Mouse (Mus musculus) right cerebral cortex, postnatal 14 days (tissue): ENCODE measurements around the gene Pxmp4.

Experiments
- DNase-seq: peaks from one replicate; pipeline ENCODE4 v3.0.0; 2022

The Pxmp4 gene

DNA sequence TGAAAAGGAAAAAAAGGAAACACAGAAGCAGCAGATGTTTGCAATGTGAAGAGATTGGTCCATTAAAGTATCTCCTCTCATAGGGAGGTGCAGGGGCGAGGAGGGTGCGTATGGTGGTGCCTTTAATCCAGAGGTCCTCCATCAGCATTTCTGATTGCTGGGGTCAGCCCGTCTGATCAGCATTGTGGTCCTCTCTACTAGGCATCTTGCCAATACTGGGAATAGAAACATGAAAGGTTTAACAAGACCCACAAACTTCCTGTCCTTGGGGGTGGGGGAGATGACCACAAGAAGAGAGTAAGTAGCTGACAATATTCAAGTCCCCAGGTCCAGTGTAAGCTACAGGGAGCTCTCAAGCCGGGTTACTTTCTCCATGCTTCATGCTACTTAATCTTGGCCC lies 32.8 kb downstream of the Pxmp4 start:
- no peak for DNase-seq

DNA sequence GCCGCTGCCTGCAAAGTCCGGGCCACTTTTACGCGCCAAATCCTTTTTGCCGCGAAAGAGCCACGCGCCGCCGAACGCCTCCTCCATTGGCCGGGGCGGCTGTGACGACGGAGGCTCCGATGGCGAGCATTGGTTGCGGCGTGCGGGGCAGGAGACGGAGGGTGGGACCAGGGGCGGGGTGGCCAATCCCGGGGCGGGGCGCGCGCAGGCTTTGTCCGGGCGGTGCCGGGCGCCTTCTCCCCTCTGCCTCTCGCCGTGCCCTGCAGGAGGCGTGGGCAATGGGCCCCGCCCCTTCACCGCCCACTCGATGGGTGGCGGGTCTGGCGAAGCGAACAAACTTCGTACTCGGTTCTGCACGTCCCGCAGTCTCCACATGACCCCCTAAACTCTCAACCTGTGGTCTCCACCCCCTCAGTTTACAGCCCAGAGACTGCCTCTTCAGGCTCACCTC lies 33.6 kb downstream of the Pxmp4 start, which contains the start of gene E2f1:
TSS of gene E2f1 (minus strand) at position 57 of the 451 bp plus-strand sequence.
- peak; percentile 96 for DNase-seq

DNA sequence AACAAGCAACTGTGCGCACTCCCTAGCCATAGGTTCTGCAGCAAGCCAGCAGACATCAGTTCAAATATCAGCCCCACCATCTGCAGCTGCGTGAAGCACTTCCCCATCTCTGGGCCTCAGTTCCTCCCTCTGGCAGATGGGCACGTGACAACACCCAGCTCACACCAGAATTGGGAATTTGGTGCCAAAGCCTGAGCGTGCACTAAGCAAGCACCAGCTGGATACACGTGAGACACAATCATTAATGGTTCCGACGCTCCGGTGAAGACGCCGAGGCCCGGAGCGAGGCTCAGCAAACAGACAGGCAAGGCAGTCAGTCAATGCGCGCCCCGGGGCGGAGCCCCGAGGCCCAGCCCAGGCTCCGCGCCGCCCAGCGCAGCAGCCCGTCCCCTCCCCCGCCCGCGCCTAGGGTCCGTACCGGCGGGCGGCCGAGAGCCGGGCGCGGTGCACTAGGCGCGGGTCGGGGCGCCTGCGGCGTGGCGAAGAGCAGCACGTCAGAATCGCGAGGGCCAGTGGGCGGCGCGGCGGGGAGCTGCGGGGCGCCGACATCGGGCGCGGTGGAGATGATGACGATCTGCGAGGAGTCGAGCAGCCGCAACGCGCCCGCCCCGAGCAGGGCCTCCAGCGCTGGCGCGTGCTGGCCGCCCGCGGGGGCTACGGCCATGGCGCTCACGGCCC lies 34.3 kb downstream of the Pxmp4 start:
- peak; percentile 69 for DNase-seq

DNA sequence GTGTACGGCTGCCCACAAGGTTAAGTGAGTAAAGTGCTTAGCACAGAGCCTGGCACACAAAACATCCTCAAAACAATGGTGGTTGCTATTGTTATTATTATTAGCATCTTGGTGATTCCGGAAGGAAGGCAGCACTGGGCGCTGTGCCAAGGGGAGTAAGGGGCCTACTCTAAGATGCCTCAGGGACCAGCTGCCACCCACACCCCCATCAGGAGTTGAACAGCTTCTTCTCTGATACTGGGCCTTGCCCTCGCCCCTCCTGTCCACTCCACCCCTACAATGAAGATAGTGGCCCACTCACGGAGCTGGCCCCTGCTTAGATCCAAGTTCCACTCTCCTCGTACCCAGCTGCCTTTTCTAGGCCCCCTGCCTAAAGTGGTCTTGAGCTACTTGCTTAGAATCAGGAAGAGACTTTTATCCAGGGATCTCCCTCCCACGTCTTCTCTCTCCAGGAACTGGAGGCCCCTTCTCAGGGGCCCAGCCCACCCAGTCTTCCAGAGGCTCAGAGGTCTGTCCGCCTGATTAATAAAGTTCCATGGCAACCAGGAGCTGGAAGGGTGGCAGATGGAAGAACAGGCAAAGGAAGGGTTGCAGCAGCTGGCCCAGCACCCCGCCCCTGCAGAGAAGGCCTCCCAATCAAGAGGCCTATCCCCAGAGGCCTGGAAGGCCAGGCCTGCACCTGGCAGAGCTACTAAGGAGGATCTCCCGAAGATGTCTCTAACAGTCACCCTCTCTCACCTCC lies 35.0 kb downstream of the Pxmp4 start:
- no peak for DNase-seq

DNA sequence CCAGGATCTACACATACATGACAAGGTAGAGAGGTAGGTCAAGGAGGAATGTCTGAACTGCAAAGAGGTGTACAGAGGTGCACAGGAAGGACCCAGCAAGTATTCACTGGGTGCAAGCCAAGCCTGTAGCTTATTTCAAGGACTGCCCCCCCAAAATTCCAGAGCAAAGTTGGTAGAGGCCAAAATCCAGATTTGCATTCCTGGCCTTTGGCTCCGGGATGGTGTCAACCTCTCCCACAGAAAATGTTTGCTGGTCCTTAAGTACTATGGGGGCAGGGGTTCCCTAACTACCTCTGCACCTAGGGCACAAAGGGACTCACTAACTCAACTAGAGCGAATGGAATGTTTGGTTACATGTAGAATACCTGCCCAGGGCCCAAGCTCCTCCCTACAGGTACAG lies 35.7 kb downstream of the Pxmp4 start:
- no peak for DNase-seq

DNA sequence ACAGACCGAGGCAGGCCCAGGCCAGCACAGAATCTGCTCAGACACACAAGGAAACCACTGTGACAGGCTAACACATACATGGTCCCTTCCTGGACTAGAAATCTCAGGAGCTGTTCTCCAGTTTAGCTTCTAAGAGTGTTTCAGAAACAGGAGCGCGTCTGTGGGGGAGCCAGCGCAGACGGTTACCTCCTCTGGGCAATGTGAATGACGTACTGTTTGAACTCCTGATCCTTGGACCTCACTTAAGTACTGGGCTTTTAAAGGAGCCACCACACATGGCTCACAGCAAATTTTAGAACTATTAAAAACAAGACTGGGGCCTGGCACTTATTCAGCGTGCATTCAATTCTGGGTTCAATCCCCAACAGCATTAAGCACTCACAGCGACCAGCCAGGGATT lies 36.9 kb downstream of the Pxmp4 start:
- no peak for DNase-seq

DNA sequence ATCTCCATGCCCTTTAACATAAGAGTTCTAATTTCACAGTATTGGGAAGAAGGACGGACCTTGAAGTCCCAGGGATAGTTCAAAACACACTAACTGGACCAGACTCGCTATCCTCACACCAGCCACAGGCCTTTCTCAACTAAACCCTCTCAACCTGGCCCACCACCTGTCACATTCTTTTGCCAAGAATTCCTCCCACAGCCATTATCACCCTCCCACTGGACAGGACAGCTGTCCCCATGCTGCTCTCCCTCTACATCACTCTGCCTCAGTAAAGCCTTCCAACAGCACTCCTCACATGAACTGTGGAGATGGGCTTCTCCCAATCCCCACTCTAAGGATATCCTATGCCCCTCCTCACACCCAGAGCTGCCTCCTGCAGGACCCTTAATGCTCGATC lies 37.9 kb downstream of the Pxmp4 start:
- no peak for DNase-seq

DNA sequence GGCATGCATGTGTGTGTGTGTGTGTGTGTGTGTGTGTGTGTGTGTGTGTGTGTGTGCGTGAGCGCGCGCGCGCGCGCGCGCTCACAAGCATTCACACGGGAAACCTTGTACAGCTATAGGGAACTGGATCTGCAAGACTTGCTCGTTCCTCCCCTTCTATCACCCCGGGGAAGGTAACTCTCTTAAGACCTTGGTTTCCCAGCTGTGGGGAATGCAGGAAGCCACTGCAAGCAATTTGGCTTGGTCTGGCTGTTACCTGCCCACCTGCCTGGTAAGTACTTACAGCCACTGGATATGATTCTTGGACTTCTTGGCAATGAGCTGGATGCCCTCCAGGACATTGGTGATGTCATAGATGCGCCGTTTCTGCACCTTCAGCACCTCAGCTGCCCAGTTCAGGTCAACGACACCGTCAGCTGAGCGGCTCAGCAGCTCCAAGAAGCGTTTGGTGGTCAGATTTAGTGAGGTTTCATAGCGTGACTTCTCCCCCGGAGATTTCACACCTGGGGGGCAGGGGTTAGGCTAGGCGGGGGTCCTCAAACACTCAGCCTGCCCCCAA lies 39.8 kb downstream of the Pxmp4 start:
- no peak for DNase-seq

DNA sequence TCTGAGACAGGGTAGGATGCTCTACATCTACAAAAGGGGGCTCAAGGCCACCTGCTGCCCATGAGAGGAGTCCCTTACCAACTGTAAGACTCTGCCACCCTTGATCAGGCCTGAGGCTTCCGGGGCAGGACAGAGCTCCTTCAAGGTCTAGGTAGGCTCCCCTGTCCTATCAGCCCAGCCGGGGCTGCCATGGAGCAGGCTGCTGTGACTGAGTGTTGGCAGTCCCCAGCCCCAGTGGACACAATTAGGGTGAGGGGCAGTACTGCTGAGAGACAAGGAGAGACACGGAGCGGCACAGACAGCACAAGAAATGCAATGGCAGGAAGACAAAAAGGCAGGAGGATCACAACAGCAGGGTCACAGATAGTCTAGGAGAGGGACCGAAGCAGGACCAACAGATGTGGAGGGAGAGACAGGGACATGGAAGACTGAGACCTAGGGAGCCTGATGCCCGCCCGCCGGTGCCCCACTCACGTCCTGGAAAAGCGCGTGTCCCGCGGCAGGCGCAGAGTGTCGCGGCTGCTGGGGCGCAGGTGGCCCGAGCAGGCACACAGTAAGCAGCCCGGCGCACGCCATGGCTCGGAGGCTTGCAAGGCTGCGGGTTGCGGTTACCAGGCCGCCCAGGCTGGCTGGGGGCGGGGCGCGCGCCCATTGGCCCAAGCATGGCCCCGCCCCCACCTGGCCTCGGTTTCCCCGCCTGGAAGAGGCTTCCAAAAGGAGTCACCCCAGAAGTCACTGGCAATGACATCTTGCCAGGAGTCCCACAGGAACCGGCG lies 45.1 kb downstream of the Pxmp4 start, which contains the start of gene Necab3:
TSS of gene Necab3 (minus strand) at position 627 of the 776 bp plus-strand sequence.
- DNase-seq: peak; percentile 74

DNA sequence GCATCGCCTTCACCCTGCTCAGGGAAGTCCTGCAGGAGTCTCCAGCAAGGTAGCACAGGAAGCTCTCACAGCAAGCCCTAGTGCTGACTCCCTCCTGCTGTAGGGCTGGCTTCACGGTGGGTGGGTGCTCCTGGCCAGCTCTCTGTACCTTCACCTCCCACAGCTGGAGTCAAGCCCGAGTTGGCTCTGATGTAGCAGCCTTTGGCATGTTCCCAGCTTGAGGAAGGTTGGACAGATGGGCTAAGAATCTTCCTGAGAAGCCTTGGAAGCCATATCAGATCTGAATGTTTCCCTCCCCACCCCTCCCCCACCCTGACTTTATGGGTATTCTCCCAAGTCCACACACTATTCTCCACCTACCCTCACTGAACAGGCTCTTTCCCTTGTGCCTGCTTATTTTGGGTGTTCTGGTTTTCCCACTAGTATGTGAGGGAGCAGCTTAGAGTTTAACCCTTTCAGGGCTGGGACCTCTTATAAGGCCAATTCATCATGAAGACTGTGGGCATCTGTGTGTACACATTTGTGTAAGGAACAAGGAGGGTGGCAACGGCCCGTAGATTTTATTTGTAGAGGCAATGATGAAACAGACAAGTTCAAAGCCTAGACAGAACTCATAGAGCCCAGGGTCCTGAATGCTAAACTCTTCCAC lies 46.2 kb downstream of the Pxmp4 start:
- no peak for DNase-seq

DNA sequence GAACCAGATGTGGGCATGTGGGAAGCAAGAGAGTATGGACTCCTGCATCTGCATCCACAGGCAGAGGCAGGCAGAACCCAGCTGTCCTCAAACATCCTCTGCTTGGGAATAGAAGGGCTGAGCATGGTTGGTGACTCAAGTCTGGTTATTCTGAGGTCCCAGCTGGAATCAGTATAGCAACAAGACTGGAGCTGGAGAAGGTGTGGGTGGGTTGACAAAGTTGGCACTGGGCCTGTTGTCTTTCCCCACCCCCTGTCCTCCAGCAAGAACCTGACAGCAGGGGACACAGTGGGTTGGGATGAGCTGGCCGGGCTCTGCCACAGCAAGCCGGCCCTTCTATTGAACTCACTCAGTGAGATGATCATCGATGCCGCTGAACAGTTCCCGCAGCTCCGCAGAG lies 48.3 kb downstream of the Pxmp4 start:
- peak; percentile 68 for DNase-seq

DNA sequence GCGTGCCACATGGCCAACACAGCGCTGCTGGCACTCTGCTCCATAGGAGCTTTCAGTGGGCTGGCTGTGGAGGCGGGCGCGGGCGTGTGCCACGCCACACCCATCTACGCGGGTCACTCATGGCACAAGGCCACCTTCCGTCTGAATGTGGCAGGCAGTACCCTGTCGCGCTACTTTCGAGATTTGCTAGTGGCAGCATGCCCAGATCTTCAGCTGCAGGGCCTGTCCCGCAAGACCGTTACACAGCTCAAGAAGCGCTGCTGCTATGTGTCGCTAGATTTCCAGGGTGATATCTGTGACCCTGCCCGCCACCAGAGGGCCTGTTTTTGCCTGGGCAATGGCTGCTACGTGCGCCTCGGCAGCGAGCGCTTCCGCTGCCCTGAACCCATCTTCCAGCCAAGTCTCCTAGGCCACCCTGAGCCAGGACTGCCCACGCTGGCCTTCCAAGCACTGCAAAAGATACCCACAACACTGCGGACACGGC lies 51.0 kb downstream of the Pxmp4 start:
- peak; percentile 75 for DNase-seq

DNA sequence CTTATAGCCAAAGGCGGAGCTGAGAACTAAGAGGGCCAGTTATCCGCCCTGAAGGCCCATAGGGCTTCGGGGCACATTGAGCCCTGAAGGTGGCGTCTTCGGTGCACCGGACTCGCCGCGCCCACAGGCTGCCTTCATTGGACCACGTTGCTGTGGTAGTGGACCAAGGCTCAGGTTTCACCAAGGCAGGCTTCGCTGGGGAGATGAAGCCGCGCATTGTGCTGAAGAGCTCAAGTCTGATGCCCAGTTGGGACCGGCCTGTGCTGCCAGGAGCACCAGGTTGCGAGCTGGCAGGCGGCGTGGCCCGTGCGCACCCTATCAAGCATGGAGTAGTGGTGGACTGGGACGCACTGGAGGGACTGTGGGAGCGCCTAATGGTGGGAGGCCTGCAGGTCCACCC lies 51.6 kb downstream of the Pxmp4 start:
- DNase-seq: no peak

DNA sequence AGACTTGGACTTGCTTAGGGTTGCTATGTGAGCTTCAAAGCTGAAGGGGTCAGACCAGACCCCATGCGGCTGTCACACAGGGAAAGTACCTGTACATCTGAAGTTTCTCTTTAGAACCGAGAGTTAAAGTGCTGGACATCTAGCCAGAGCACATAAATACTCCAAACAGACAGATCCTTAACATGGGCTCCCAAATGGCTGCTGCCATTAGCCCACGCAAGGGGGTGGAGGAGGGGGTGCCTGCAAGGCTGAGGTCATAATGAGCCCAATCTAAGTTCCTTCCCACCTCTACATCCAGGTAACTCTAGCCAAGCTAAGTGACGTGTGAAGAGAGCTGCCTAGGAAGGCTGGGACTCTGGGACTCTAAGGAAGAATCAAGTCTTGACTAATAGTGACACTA lies 52.0 kb downstream of the Pxmp4 start, which contains the start of gene Actl10:
TSS of gene Actl10 (plus strand) at position 301 of the 400 bp plus-strand sequence.
- DNase-seq: no peak

DNA sequence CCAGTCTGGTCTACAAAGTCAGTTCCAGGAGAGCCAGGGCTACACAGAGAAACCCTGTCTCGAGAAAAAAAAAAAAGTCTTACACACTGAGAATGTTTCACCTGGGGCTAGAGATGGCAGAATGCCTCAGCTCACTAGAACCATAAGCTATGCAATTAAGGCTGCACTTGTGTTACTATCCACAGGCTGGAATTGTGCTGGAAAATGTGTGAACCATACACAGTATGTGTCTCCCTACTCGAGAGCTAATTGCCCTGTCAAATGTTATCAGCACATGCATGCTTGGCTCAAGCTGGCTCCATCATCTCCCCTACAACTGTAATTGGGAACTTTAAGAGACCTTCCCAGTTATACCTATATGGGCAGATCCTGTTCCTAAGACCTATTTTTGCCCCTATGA lies 52.6 kb downstream of the Pxmp4 start:
- DNase-seq: no peak

DNA sequence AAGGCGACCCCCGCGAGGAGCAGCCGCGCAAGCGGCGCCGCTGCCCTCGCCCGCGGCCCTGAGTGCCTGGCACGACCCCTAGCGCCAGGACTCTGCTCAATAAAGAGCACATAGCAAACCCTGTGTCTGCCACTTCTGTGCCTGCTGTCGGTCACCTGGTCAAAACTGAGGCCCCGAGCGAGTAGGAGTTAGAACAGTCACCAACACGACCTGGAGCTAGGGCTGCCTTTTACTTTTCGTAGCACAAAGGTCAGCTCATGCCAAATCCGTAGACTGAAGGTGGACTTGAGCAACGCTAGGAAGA lies 53.7 kb downstream of the Pxmp4 start:
- DNase-seq: no peak

DNA sequence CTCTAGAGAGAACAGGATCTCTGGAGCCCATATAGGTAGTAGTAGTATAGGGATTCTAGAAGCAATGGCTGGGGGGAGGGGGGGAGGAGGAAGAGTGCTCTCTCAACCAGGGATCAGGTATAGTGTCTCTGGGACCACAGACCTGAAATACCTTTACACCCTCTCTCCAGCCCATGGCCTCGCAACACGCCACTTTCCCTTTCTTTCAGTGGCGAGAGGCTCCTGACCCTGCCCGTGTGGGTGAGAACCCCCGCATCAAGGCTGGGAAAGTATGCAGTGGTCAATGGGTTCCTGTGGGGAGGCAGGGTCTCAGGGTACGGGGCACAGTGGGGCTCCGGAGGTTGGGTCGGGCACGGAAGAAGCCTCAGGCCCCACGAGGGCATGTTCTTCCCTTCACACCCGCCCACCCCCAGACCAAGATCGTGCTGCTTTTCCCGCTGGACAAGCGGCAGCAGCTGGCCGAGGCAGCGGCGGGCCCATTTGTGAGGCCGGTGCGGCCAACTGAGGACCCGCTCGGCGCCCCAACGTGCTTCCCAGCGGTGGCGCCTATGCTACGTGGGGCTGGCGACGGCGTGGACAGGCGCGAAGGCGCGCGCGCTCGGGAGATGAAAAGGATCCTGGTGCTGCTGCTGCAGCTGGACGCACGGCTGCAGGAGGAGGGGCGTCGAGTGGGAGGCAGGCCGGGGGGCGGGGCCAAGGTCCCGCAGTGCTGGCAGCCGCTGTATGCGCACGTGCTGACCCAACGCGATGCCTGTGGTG lies 54.2 kb downstream of the Pxmp4 start:
- DNase-seq: peak; percentile 75

DNA sequence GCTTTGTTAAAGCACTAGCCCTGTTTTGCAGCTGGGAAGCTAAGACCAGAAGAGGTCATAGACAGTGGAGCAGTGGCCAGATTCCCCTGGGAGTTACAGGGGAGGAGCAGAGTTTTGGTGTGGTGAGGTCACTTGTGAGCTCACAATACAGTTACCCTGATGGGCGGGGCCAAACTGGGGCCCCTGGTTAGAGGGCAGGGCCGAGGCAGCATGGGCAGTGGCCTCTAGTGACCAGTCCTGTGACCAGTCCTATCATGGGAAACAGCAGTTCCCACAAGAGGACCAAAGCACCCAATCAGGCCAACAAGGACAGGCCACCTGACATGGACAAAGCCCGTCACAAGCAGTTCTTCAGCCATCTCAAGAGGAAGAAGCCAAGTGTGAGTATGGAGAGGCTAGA lies 54.8 kb downstream of the Pxmp4 start:
- no peak for DNase-seq

DNA sequence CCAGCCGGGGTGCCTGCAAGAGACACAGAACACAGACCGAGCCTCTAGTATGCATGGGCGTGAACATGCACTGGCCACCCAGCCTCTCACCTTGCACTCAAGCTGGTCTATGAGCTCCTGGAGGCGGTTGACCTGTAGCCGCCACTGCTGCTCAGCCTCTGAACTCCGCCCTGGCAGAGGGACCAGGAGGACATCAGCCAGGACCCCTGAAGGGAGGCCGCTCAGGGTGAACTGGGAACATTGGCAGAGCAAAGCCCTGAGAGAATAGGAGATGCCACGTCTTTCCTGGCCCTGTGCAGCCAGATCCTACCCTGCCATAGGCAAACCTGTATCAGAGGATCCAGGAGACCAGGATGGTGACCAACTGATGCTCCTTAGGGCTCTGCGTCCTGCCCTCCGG lies 56.8 kb downstream of the Pxmp4 start, which contains the start of gene 1700003F12Rik:
TSS of gene 1700003F12Rik (plus strand) at position 375 of the 400 bp plus-strand sequence.
- DNase-seq: no peak

DNA sequence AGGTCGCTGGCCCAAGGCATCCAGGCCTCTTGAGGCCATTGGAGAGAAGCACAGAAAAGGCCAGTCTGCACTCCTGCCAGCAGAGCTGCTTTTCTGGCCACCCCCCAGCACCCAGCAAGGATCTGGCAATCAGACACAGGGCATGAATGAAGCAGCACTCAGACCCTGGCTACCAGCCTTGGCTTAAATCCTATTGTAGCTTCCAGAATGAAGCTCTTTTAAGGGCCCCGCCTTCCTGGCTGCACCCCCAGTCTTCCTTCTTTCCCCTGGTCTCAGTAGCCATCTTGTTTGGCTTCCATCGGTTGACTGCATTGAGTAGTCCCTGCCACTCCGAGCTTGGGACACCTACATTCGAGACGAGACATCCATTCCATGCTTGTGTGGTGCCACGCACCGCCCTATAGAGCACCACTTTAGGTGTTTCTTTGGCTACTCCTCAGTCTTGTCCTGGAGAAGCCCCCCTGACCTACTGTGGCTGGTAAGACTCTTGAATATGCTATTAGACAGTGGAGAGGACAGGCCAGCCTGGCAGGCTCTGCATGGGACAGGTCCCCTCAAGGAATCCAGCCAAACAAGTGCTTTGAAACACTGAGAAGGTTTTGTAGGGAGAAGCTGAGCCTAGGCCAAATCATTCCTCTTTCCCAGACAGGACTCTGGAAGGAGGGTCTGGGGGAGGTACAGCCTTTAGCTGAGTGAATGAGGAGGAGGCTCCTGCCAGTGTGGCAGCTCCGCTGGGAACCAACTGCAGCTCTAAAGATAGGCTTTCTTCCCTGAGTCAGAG lies 59.8 kb downstream of the Pxmp4 start:
- DNase-seq: peak; percentile 50

DNA sequence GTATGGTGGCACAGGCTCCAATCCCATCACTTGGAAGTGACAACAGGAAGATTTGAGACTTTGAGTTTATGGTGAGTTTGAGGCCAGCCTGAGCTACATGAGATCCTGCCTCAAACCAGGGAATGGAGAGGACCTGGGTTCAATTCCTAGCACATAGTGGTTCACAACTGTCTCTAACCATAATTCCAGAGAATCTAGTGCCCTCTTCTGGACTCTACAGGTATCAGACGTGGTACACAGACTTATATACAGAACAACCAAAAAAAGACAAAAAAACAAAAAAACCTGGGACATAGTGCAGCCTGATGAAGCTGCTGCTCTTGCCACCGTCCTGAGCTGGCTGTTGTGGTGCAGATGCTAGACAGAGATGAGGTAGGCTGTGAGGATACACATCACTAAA lies 61.9 kb downstream of the Pxmp4 start:
- DNase-seq: no peak
